Mouse (Mus musculus): ENCODE measurements around the gene Magi2.
"Not testable (repeated sequence)": the region's sequence is repeated elsewhere in the genome, so short reads cannot be mapped to it uniquely, and the experiment has no call there.

Magi2 gene

DNA sequence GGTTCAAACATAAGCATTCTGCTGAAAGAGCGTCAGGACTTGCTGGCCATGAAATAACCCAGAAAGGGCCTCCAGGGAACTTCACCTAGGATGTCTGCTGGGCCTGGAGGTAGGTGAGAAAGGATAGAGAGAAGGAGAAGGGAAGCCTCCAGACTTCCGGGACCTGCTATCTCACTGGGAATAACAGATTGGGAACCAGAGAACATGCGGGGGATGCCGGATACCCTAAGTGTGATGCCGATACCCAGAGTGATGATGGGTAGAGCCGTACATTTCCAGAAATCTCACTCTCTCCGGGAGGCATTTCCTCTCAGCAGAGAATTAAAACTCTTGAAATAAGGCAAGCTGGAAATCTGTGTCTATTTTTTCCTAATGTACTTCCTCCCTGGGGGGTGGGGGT lies 1265.8 kb downstream of the Magi2 start:
- no peak for DNase-seq (ENCODE audit: low read depth in 1 of 2, low spot score in 2 of 2)

DNA sequence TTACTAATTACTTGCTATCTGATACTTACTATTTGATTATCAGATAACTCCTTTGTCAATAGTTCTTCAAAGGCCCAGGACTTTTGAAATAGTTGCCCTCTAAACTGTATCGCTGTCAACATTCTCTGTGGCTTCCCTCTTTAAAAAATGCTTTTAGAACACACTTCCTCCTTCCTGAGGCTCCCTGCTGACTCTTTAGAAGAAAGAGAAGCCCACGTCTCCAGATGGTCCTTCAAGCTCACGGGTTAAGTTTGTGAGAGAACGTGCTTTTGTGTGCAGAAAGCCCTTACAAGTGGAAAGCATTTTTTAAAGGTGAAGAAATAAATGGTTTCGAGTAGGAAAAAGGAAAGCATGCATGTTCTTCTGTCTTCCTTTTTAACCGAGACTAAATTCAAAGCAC lies 1267.2 kb downstream of the Magi2 start:
- DNase-seq (ENCODE audit: low read depth in 1 of 2, low spot score in 2 of 2), result no peak

DNA sequence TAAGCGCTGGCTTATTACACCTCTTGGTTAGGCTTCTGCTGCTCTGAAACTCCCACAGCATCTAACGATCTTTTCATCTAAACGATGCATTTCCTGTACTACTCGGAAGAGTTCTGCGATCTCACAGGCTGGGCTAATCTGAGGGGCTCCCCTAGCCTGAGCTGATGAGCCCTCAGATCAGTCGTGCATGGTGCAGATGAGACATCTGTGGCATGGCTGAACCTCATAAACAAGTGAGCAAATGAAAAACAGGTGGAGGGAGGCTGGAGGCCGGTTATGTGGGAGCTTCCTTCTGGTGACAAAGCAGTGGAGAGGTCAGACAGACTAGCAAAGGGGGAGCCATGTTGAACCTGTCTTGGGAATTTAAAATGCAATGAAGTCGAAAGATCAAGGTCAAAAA lies 1270.1 kb downstream of the Magi2 start:
- no peak for DNase-seq (ENCODE audit: low read depth in 1 of 2, low spot score in 2 of 2)

DNA sequence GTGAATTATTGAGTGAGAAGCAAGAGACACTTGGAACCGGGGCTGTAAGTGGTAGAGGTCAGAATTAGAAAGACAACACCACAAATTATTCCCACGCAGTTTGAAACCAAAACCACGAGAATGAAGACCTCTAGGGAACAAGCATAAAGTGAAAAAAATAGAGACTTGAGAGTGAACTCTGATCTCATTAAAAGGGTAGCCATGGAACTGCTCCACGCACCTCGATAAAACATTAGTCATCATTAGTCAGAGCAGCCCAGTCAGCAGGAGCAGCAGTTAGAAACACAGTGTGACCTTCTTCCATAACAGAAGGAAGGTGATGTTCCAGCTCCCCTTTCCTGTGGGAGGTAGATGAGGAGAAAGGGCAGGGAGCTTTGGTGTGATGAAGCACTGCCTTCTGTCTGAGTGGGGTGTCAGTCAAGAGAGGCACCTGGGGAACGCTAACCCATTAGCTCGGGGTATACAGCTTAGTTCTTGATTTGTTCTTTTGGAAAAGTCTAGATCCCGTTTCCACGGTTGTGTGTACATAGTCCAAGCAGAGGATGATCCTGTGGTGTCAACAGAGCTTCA lies 1272.3 kb downstream of the Magi2 start:
- no peak for DNase-seq (ENCODE audit: low read depth in 1 of 2, low spot score in 2 of 2)

DNA sequence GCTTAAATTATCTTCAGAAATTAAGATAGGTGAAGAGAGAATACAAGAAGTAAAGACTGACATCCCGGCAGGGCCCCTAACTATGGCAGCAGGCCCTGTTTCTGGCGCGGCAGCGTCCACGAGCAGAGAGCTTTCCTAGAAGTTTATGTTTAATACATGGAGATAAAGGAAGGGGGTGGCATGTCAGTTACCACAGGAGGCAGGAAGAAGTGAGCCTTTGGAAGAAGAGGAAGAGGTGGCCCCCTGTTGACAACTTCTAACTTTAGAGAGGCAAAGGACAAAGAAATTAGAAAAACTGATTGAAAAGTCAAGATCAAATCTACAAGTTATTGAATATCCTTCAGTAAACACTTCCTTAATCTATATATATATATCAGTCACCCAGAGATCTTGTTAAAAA lies 1281.8 kb downstream of the Magi2 start:
- DNase-seq (ENCODE audit: low read depth in 1 of 2, low spot score in 2 of 2), result no peak

DNA sequence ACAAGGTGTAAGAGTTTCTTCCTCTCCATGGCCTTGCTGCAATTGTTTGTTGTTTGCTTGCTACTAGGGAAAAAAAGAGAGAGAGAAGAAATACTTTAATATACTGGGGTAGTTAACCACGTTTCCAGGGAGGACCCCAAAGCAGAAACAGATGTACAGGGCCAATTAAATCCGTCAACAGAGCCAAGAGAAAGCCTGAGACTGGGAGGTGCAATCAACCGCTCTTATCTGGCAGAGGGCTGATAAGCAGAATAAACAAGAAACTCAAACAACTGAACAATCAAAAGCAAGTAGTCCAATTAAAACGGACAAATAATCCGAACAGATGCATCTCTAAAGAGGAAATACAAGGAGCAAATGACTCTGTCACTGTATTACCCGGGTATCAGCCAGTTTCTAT lies 1282.8 kb downstream of the Magi2 start:
- no peak for DNase-seq (ENCODE audit: low read depth in 1 of 2, low spot score in 2 of 2)

DNA sequence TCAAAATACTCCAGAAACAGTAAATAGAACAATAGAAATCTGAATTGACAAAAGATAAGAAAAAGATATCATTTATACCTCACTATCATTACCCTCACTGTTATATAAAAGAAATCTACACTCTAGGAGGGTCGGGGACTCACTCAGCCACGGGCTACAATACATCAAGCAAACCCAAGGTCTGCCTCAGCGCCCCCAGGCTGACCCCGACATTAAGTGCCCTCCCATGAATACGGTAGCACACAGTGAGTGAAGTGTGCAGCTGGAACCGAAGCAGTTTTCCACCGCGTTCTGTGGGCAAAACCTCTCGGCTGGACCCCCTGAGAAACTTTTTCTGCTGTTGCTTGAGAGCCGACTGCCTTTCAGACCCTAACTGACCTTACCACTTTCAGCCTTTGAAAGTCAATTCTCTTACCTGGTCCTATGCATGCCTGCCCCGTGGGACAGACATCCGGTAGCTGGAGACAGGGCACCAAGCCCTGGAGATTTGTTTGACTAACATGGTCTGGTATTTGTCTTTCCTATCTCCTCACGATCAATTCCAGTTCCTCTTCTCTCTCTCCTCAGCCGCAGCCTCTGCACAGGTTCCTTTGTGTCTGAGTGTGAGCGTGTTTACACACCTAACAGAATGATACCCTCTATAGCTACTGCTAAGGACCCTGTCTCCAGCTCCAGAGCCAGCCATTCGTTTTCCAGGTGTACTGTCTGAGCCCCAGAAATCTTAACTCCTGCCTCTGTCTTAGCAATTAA lies 1285.7 kb downstream of the Magi2 start:
- DNase-seq (ENCODE audit: low read depth in 1 of 2, low spot score in 2 of 2), result no peak

DNA sequence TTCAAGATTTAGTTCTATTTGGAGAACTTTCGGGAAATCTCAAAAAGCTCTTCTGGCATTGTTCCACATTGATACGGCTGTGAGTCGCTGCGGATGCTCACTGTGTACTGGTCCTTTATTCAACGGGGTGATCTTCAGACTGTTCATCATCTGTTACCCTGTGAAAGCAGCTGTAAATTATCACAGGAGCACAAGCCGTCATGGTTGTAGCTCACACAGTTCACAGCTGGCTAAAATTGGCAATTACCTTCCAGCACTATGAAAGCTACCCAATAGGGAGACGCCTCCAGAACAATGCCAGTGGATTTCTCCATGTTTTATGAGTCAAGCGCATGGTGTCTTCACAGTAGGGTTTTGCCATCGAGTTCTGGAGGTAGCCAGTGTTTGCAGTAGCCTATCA lies 1294.8 kb downstream of the Magi2 start:
- DNase-seq (ENCODE audit: low read depth in 1 of 2, low spot score in 2 of 2), result no peak

DNA sequence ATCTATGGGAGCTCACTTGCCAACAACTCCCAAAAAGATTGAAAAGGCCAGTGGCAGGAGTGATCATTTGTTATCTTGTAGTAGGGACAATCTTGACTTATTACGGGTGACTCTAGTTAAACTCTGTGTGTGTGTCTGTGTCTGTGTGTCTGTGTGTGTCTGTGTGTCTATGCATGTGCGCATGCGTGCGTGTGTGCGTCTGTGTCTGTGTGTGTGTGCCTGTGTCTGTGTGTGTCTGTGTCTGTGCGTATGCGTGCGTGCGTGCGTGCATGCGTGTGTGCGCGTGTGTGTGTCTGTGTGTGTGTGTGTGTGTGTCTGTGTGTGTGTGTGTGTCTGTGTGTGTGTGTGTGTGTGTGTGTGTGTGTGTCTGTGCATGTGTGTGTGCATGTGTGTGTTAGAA lies 1295.2 kb downstream of the Magi2 start:
- DNase-seq (ENCODE audit: low read depth in 1 of 2, low spot score in 2 of 2), result no peak

DNA sequence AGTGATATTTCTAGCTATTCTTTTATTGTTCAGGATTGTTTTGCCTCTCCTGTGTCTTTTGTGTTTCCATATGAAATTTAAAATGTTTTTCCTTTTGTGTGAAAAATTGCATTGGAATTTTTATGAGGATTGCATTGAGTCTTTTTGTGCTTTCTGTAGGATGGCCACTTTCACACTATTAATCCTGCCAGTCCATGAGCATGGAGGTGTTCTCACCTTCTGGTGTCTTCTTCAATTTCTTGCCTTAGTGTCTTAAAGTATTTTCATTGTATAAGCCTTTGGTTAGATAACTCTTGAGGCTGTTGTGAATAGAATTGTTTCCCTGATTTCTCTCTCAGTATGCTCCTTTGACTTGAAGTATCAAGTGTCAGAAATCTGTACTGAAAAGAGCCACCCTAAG lies 1296.9 kb downstream of the Magi2 start:
- DNase-seq (ENCODE audit: low read depth in 1 of 2, low spot score in 2 of 2), result no peak

DNA sequence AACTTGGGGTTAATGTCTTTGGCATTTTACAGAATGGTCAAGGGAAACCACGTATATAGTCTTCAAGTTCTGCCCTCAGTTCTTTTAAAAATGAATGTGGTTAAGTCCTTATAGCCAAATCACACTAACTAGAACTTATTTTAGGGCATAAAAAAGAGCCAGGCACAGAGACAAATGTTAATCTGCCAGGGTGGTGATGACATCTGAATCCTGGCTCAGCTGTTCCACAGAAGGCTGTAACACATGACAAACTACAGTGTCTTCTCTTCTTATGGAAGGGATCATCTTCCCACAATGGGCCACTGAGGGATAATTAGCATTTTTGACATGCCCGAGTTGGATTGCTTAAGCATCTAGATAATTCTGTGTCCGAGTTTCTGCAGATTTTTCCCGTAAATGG lies 1299.8 kb downstream of the Magi2 start:
- not testable (repeated sequence) for DNase-seq (ENCODE audit: low read depth in 1 of 2, low spot score in 2 of 2)

DNA sequence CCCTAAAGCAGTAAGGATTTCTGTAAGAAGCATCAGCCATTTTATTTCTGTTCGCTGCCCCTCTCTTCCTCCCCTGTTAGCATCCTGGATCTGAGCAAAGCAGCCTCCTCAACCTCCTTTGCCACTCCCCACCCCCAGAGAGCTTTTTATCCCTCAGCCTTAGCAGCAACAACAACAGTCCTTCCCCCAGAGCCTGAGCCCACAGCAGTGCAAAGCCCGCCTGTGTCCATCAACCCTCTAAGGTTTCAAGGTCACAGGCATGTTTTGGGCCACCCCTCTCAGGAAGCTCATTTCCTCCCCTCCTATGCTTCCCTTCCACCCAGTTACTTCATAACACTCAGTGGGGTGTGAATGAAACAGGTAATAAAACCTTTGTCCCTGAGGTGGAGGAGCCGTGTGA lies 1309.7 kb downstream of the Magi2 start:
- no peak for DNase-seq (ENCODE audit: low read depth in 1 of 2, low spot score in 2 of 2)

DNA sequence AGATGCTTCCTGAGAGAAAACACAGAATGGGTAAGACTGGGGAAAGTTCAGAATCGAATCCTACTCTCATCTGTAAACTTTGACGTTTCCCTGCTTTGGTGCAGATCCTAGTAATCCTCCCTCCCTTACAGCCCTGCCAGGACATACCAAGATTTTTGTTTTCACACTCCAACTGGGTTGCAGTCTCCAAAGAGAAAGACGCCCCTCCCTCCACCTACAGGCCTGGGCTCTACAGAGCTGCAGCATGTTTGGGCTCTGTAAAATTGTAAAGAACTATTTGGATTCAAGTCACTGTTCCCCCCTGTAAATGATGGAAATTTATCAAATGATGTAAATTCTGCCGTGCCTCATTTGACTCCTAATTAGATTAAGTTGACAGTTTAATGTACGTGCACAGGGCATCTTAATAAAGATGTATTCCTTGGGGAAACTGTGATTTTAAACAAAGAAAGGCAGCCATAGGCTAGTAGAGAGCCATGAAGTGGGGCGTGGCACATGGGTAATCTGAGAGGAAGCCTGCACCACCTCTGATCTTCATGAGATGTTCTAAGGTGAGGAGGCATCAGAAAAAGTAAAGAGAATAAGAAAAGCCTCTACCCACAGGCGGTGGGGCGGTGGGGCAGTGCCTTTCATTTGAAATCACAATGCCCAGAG lies 1310.7 kb downstream of the Magi2 start:
- no peak for DNase-seq (ENCODE audit: low read depth in 1 of 2, low spot score in 2 of 2)

DNA sequence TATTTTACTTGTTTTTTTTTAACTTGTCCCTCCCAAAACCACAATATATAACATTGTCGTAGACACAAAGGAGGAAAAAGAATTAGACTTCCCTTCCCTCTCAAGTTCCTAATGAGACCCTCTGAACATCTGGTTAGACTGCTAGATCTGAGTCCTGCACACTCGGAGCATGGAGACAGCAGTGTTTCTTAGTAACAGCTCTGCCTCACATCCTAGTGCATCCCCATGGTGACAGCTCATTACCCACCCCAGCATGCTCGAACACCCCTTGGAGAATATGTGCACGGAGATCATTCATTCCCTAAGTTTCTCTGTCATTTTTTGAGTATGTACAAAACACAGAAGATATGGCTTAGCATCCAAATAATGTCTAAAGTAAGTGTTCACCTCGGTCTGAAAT lies 1317.5 kb downstream of the Magi2 start:
- no peak for DNase-seq (ENCODE audit: low read depth in 1 of 2, low spot score in 2 of 2)

DNA sequence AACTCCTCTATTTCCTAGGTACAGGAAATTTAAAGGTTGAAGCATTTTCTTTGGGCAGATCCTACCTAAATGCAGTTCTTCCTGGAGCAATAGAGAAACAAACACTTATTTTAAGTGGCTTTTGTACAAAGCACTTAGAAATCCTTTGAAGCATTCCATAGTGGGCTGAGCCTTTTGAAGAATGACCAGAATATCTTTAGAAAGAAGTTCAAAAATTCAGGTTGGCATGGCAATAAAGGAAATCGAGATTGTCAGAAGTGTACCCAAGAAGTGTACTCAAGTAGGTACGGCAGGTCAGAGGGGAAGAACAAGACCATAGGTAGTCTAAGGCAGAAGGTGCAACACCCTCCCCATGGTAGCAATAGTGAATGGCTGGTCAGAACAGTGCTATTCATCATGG lies 1332.5 kb downstream of the Magi2 start:
- DNase-seq (ENCODE audit: low read depth in 1 of 2, low spot score in 2 of 2), result no peak

DNA sequence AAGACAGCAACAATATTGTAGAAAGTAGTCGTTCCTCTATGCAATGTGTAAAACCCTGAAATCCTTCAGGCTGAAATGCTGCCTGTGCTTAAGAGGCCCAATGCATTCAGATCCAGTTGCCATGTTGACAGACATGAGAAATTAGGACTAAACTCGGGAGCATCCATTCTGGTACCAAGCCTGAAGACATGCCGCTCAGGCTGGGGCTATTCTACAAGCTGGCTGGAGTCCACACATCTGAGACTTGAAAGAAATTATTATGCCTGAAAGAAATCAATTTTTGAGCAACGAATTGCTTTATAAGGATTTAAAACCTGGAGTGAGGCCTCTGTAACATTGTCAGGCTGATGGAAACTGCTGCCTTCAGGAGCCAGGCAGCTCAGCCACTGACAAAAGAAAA lies 1333.0 kb downstream of the Magi2 start:
- DNase-seq (ENCODE audit: low read depth in 1 of 2, low spot score in 2 of 2), result no peak

DNA sequence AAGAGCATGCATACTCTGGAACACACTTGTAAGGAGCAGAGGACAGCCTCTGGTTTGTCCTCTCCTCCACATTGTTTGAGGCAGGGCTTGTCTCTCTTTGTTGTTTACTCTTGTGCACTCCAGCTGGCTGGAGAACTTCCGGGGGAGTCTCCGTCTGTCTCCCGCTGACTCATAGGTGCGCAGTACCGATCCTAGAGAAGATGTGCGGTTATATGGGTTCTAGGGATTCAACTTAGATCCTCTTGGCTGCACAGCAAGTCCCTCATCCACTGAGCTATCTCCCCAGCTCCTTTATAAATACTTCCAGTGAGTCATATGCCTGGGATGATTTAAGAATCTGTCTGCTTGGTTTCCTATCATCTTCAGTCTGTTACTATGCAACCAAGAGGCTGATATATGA lies 1341.6 kb downstream of the Magi2 start:
- DNase-seq (ENCODE audit: low read depth in 1 of 2, low spot score in 2 of 2), result no peak

DNA sequence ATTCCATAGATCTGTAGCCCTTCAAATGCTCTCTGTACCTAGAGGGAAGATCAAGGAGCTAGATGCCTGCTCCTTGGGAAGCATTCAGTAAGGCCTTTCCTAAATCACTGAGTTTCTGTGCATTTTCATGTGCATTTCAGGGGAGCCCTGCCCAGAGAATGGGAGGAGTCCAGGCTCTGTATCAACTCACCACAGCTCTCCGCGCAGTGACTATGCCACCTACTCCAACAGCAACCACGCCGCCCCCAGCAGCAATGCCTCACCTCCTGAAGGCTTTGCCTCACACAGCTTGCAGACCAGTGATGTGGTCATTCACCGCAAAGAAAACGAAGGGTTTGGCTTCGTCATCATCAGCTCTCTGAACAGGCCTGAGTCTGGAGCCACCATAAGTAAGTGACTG lies 1342.1 kb downstream of the Magi2 start:
- no peak for DNase-seq (ENCODE audit: low read depth in 1 of 2, low spot score in 2 of 2)

DNA sequence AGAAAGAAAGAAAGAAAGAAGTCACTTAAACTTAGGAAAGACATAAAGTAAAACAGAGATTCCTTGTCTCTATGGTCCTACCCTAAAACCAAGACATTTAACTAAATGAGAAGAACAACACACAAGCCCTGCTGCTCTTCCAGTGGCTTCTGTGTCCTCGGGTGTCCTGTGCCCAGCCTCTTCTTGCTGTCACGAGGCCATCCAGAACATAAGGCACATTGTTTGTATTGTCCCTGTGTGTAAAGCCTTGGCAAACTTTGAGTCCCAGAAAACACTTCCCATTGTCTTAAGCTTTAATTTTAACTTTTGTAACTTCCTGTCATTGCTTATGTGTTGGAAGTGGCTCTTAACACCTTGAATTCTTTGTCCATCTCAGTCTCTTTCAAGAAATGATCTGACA lies 1348.0 kb downstream of the Magi2 start:
- DNase-seq (ENCODE audit: low read depth in 1 of 2, low spot score in 2 of 2), result no peak

DNA sequence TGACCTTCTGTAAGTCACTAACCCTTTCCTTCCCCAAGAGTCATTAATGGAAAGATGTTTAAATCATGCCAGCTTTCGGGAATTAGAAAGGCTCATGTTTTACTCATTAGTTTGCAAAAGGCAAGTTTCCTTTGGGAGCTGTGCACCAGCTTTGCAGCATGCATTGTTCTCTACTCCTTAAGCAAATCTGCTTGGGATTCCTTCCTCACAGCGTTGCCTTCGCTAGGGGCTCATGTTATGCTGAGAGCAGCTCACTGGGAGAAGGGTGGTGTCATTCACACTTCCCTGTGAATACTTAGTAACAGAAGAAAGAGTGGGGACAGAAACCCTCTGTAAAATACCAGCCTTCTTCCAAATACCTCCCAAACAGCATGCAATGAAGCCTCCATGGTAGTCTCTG lies 1349.0 kb downstream of the Magi2 start:
- DNase-seq (ENCODE audit: low read depth in 1 of 2, low spot score in 2 of 2), result no peak

DNA sequence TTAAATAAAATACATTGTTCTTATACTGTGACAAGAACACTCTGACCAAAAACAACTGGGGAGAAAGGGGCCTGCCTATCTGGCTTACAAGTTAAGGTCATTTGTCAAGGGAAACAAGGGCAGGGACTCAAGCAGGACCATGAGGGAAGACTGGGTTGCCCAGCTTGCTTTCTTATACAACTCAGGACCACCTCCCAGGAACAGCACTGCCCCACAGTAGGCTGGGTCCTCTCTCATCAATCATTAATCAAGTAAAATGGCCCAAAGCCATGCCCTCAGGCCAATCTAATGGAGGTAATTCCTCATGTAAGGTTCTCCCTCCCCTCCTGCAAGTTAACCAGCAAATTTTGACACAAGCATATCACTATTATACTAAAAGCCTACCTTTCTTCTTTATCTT lies 1349.4 kb downstream of the Magi2 start:
- no peak for DNase-seq (ENCODE audit: low read depth in 1 of 2, low spot score in 2 of 2)

DNA sequence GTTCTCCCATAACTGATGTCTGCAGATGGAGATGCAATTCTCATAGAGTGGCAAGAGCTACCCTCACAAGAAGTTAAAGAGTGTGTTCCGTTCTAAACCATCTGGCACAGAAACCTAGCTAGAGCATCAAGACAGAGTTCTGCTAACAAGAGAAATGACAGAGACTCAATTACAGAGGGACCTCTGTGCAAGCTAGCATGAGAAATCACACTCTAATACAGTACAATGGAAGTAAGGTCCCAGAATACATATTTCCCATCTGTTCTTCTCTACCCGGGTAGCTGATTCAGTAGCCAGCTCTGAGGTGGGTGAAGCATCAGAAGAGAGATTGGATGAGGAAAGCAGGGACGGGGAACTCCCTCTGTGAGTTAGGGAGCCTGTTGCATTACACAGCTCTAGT lies 1351.8 kb downstream of the Magi2 start:
- DNase-seq (ENCODE audit: low read depth in 1 of 2, low spot score in 2 of 2), result no peak

DNA sequence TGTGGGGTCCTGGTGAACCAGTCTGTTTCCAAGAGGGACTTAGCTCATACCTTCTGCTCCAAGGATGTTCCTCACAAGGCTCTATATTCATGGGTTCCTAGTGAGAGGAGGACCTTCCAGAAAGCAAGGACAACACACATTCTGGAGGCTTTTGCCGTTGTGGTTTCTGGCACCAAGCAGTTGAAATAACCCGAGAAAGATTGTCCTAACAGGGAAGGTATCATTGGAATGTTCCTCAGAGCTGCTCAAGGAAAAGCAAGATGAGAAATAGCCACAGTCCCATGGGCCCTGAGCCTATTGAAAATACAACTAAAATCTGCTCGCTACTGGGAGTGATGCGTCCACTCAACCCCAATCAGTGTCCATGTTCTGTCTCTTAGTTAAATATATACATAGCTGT lies 1353.8 kb downstream of the Magi2 start:
- DNase-seq (ENCODE audit: low read depth in 1 of 2, low spot score in 2 of 2), result no peak
